Mouse (Mus musculus) brain, adult 2 months (tissue): ENCODE data around the gene Tsen54.

Experiments used
- DNase-seq: peaks from one replicate; pipeline ENCODE4 v3.0.0; 2011; ENCODE audit warnings: low read depth, low spot score

Gene Tsen54

GRCm38 (mm10) chr11:115803072-115803709 is 11.3 kb upstream of the Tsen54 start:
- DNase-seq, result no peak

- DNase-seq, result no peak
These were observed 9.5 kb upstream of the Tsen54 start for GRCm38 (mm10) chr11:115805005-115805404.

- no peak for DNase-seq
These were observed 8.4 kb upstream of the Tsen54 start for GRCm38 (mm10) chr11:115806154-115806553.

- DNase-seq, result peak; percentile 78
These were observed 7.2 kb upstream of the Tsen54 start for GRCm38 (mm10) chr11:115807306-115807705.

GRCm38 (mm10) chr11:115807971-115808370 is 6.6 kb upstream of the Tsen54 start:
- DNase-seq, result no peak

- DNase-seq, result no peak
These were observed 5.7 kb upstream of the Tsen54 start for GRCm38 (mm10) chr11:115808696-115809310.

GRCm38 (mm10) chr11:115809311-115809781 is 5.2 kb upstream of the Tsen54 start:
- peak; percentile 13 for DNase-seq

GRCm38 (mm10) chr11:115810377-115810776 is 4.1 kb upstream of the Tsen54 start:
- DNase-seq, result no peak

- DNase-seq, result peak; percentile 71
These were observed 3.0 kb upstream of the Tsen54 start for GRCm38 (mm10) chr11:115811381-115812093.

GRCm38 (mm10) chr11:115812095-115812494 is 2.4 kb upstream of the Tsen54 start:
- DNase-seq, result no peak

- no peak for DNase-seq
These were observed 1.7 kb upstream of the Tsen54 start for GRCm38 (mm10) chr11:115812533-115813420.

GRCm38 (mm10) chr11:115813507-115814296 is 822 bp upstream of the Tsen54 start, which contains the start of gene Caskin2:
Gene Caskin2 (minus strand): TSS chr11:115813639.
- peak; percentile 96 for DNase-seq

GRCm38 (mm10) chr11:115817331-115817730 is 2.8 kb downstream of the Tsen54 start:
- DNase-seq, result no peak

GRCm38 (mm10) chr11:115819915-115820623 is 5.5 kb downstream of the Tsen54 start:
- DNase-seq, result no peak

GRCm38 (mm10) chr11:115821001-115821400 is 6.5 kb downstream of the Tsen54 start:
- DNase-seq, result peak; percentile 58

GRCm38 (mm10) chr11:115823774-115824740 is 9.5 kb downstream of the Tsen54 start, which contains the start of gene Llgl2:
Gene Llgl2 (plus strand): TSS chr11:115824049.
- peak; percentile 86 for DNase-seq

GRCm38 (mm10) chr11:115824813-115825212 is 10.3 kb downstream of the Tsen54 start:
- no peak for DNase-seq

- no peak for DNase-seq
These were observed 12.0 kb downstream of the Tsen54 start for GRCm38 (mm10) chr11:115826487-115826886.

GRCm38 (mm10) chr11:115827624-115828023 is 13.1 kb downstream of the Tsen54 start:
- no peak for DNase-seq
